Mouse (Mus musculus) yolk sac, embryonic 10.5 days (tissue): Measurements from ENCODE around the gene Fibp.
A peak's percentile ranks its signal among the peaks of the same experiment; 100 is the strongest.
"Not testable (repeated sequence)": the region's sequence is repeated elsewhere in the genome, so short reads cannot be mapped to it uniquely, and the experiment has no call there.

Experiments used
- DNase-seq: peaks from one replicate; pipeline ENCODE4 v3.0.0-alpha.2; 2017; ENCODE audit warnings: low spot score

The Fibp gene

GRCm38 (mm10) chr19:5487768-5488550, 27.5 kb downstream of the Fibp start, which contains the start of gene Mus81:
Gene Mus81 (minus strand): TSS chr19:5488402.
- peak; percentile 97 for DNase-seq

GRCm38 (mm10) chr19:5488878-5489571, 28.6 kb downstream of the Fibp start:
- DNase-seq: peak; percentile 99

GRCm38 (mm10) chr19:5489721-5490120, 29.3 kb downstream of the Fibp start:
- not testable (repeated sequence) for DNase-seq

- DNase-seq: peak; percentile 96
These were observed 30.0 kb downstream of the Fibp start, which contains the start of gene Cfl1 for GRCm38 (mm10) chr19:5490313-5490897. Gene Cfl1 (plus strand): TSS chr19:5490455.

- DNase-seq: peak; percentile 88
These were observed 30.7 kb downstream of the Fibp start for GRCm38 (mm10) chr19:5490898-5491708.

GRCm38 (mm10) chr19:5492641-5493040, 32.2 kb downstream of the Fibp start:
- no peak for DNase-seq

- not testable (repeated sequence) for DNase-seq
These were observed 32.9 kb downstream of the Fibp start for GRCm38 (mm10) chr19:5493301-5493721.

GRCm38 (mm10) chr19:5494314-5494713, 33.9 kb downstream of the Fibp start:
- DNase-seq: no peak

GRCm38 (mm10) chr19:5495353-5496051, 35.1 kb downstream of the Fibp start:
- DNase-seq: no peak

GRCm38 (mm10) chr19:5496052-5496370, 35.6 kb downstream of the Fibp start:
- no peak for DNase-seq

- DNase-seq: no peak
These were observed 40.0 kb downstream of the Fibp start for GRCm38 (mm10) chr19:5500330-5500875.

- DNase-seq: no peak
These were observed 43.3 kb downstream of the Fibp start, which contains the start of gene 1700020D05Rik for GRCm38 (mm10) chr19:5503687-5504086. Gene 1700020D05Rik (minus strand): TSS chr19:5503787.

- peak; percentile 96 for DNase-seq
These were observed 49.9 kb downstream of the Fibp start, which contains the start of gene Snx32 for GRCm38 (mm10) chr19:5510031-5511026. Gene Snx32 (minus strand): TSS chr19:5510538.

- no peak for DNase-seq
These were observed 50.7 kb downstream of the Fibp start for GRCm38 (mm10) chr19:5511074-5511632.

GRCm38 (mm10) chr19:5512091-5513004, 51.9 kb downstream of the Fibp start:
- DNase-seq: no peak

GRCm38 (mm10) chr19:5513005-5513349, 52.6 kb downstream of the Fibp start:
- no peak for DNase-seq
